ENCODE assay signal across 8 mouse cellular contexts in genomic region chr5:29293194-29293593, GRCm38 (mm10).
DNase-seq lines count a peak whose midpoint lies in the region; ATAC-seq and TF ChIP-seq lines count a peak whose summit lies in the region.
"Had no signal": no experiment of that assay in that cellular context is flagged by ENCODE, and none has a peak within 500 bp of the region (broad histone marks: within the 10 kb centered on the region; RNA-seq: fewer than 3 reads in every experiment).

No protein-coding gene starts in this region.

- H3K36me3 ChIP-seq in C2C12 (ENCODE audit: control insufficient read depth, insufficient read depth) = no peaks in the 10 kb centered on the region
- H3K36me3 ChIP-seq in kidney, postnatal 0 days (ENCODE audit: insufficient read depth, low read length) = no peaks in the 10 kb centered on the region
- peaks cover 8% of the 10 kb centered on the region for H3K36me3 ChIP-seq in small intestine, adult 2 months (ENCODE audit: control insufficient read depth, insufficient read depth, low read length)
- H3K36me3 ChIP-seq: stomach, embryonic 15.5 days had no signal

- TF ChIP-seq CTCF in C2C12 (IDR thresholded peaks at IDR 0.05; ENCODE audit: control insufficient read depth, insufficient read depth, insufficient read length) = peak; percentile 59
- peak; percentile 81 for TF ChIP-seq CTCF in bone marrow, adult 2 months (IDR thresholded peaks at IDR 0.05; ENCODE audit: control insufficient read depth, insufficient read depth, low read length)
- peak; percentile 37; the same call in 1 of the 2 replicates for TF ChIP-seq CTCF in embryonic fibroblast, embryonic 13.5 days (IDR thresholded peaks at IDR 0.05; ENCODE audit: borderline replicate concordance, insufficient read depth, low read length)
- TF ChIP-seq CTCF in kidney, postnatal 0 days (IDR thresholded peaks at IDR 0.05; ENCODE audit: low read depth) = peak; percentile 89
- TF ChIP-seq CTCF in lung, adult 2 months (IDR thresholded peaks at IDR 0.05; ENCODE audit: insufficient read depth, low read length) = peak; percentile 87
- TF ChIP-seq CTCF in small intestine, adult 2 months (IDR thresholded peaks at IDR 0.05; ENCODE audit: extremely low read depth, insufficient read length, insufficient replicate concordance, low read depth, low read length) = peak; percentile 81; the same call in 1 of the 2 replicates

- H3K27ac ChIP-seq in bone marrow, adult 2 months (ENCODE audit: control insufficient read depth, insufficient read depth, low read depth, low read length, poor library complexity) = no peak overlapping the region
- no peak overlapping the region for H3K27ac ChIP-seq in embryonic fibroblast, embryonic 13.5 days (ENCODE audit: insufficient read depth, low read length)
- no peak overlapping the region for H3K27ac ChIP-seq in kidney, postnatal 0 days
- H3K27ac ChIP-seq in small intestine, adult 2 months (ENCODE audit: insufficient read depth, low read depth, low read length) = no peak overlapping the region
- H3K27ac ChIP-seq: stomach, embryonic 15.5 days had no signal

- H3K4me1 ChIP-seq in bone marrow, adult 2 months (ENCODE audit: control insufficient read depth, insufficient read depth, low read length) = peaks cover 1% of the 10 kb centered on the region; the same call in 1 of the 2 replicates
- H3K4me1 ChIP-seq in embryonic fibroblast, embryonic 13.5 days (ENCODE audit: control insufficient read depth, insufficient read depth, low read length) = no peaks in the 10 kb centered on the region
- H3K4me1 ChIP-seq in kidney, postnatal 0 days (replicated peaks; ENCODE audit: insufficient read depth, low read length) = no peaks in the 10 kb centered on the region
- no peaks in the 10 kb centered on the region for H3K4me1 ChIP-seq in lung, adult 2 months (ENCODE audit: control insufficient read depth, insufficient read depth, low read length)
- H3K4me1 ChIP-seq in small intestine, adult 2 months (ENCODE audit: control insufficient read depth, insufficient read depth, insufficient read length, low read length) = no peaks in the 10 kb centered on the region
- H3K4me1 ChIP-seq: stomach, embryonic 15.5 days had no signal

- no peaks in the 10 kb centered on the region for H3K9me3 ChIP-seq in kidney, postnatal 0 days (replicated peaks; ENCODE audit: low read length)
- H3K9me3 ChIP-seq: stomach, embryonic 15.5 days had no signal

- no peaks in the 10 kb centered on the region for H3K79me2 ChIP-seq in C2C12 (ENCODE audit: control insufficient read depth, insufficient read depth)

- no peak overlapping the region for H3K4me2 ChIP-seq in kidney, postnatal 0 days (ENCODE audit: low read length)
- H3K4me2 ChIP-seq: stomach, embryonic 15.5 days had no signal

- H3K27me3 ChIP-seq in C2C12 (ENCODE audit: control insufficient read depth, insufficient read depth, insufficient read length) = no peaks in the 10 kb centered on the region
- no peaks in the 10 kb centered on the region for H3K27me3 ChIP-seq in kidney, postnatal 0 days (ENCODE audit: insufficient read depth, low read length)
- no peaks in the 10 kb centered on the region for H3K27me3 ChIP-seq in small intestine, adult 2 months (ENCODE audit: control insufficient read depth, insufficient read depth, low read length)
- H3K27me3 ChIP-seq: stomach, embryonic 15.5 days had no signal

- TF ChIP-seq POLR2A in bone marrow, adult 2 months (IDR thresholded peaks at IDR 0.05; ENCODE audit: borderline replicate concordance, control insufficient read depth, low read depth, low read length) = no peak
- TF ChIP-seq POLR2A in embryonic fibroblast, embryonic 13.5 days (IDR thresholded peaks at IDR 0.05; ENCODE audit: low read depth, low read length) = no peak
- no peak for TF ChIP-seq POLR2A in lung, adult 2 months (IDR thresholded peaks at IDR 0.05; ENCODE audit: borderline replicate concordance, extremely low read depth, low read depth, low read length)
- TF ChIP-seq POLR2A in small intestine, adult 2 months (IDR thresholded peaks at IDR 0.05; ENCODE audit: low read depth, low read length) = no peak

- H3K4me3 ChIP-seq in C2C12 (ENCODE audit: insufficient read depth, poor library complexity, severe bottlenecking) = no peak overlapping the region
- H3K4me3 ChIP-seq in bone marrow, adult 2 months (replicated peaks; ENCODE audit: control insufficient read depth, low read depth, low read length) = no peak overlapping the region
- no peak overlapping the region for H3K4me3 ChIP-seq in embryonic fibroblast, embryonic 13.5 days (ENCODE audit: insufficient read depth, low read length)
- no peak overlapping the region for H3K4me3 ChIP-seq in kidney, postnatal 0 days (replicated peaks; ENCODE audit: low read depth, low read length)
- no peak overlapping the region for H3K4me3 ChIP-seq in lung, adult 2 months (replicated peaks; ENCODE audit: extremely low read depth, low read depth, low read length)
- no peak overlapping the region for H3K4me3 ChIP-seq in small intestine, adult 2 months (ENCODE audit: low read depth, low read length)
- H3K4me3 ChIP-seq: stomach, embryonic 15.5 days had no signal

- no peak overlapping the region for H3ac ChIP-seq in C2C12 (ENCODE audit: control insufficient read depth, insufficient read length, low read depth)

- ATAC-seq in kidney, postnatal 0 days (replicated peaks; ENCODE audit: low FRiP score, low read depth) = no peak

- DNase-seq in 3T3-L1 (ENCODE audit: low read depth, low spot score) = peak; percentile 81
- DNase-seq in kidney, postnatal 0 days (ENCODE audit: low spot score) = peak; percentile 64
- DNase-seq in lung, adult 2 months = peak; percentile 59

- H3K79me3 ChIP-seq in C2C12 (ENCODE audit: low read depth) = no peaks in the 10 kb centered on the region

- WGBS in bone marrow, adult 2 months = 20% methylated on average over 2 of the region's 2 CpGs
- 19% methylated on average over 2 of the region's 2 CpGs for WGBS in kidney, postnatal 0 days
- WGBS in lung, adult 2 months = 13% methylated on average over 2 of the region's 2 CpGs
- 18% methylated on average over 2 of the region's 2 CpGs for WGBS in small intestine, adult 2 months

- H3K9ac ChIP-seq in kidney, postnatal 0 days (ENCODE audit: low read depth, low read length) = no peak overlapping the region
- H3K9ac ChIP-seq: stomach, embryonic 15.5 days had no signal

TF ChIP-seq in C2C12, 6 proteins besides CTCF, POLR2A, EP300 and RAD21:
- no peak for TF ChIP-seq CEBPB (IDR thresholded peaks at IDR 0.05; ENCODE audit: low read depth)
- TF ChIP-seq MYOD1 (IDR thresholded peaks at IDR 0.05; ENCODE audit: control insufficient read depth, insufficient read length, low read depth) = no peak
- no peak for TF ChIP-seq USF1 (IDR thresholded peaks at IDR 0.05; ENCODE audit: low read depth)
- TF ChIP-seq MAX (IDR thresholded peaks at IDR 0.05) = no peak
- TF ChIP-seq MYOG (IDR thresholded peaks at IDR 0.05; ENCODE audit: control insufficient read depth, extremely low read depth, insufficient read length) = no peak
- no peak for TF ChIP-seq FOSL1 (IDR thresholded peaks at IDR 0.05; ENCODE audit: insufficient read depth, low read length, poor library complexity, severe bottlenecking)

Comparison
In these comparisons a context has a peak if more than half of its experiments do, and no peak if none do; other contexts are left out.
1. CTCF ChIP-seq: peak in every context shown above with its lines; median percentile 89 in kidney, postnatal 0 days; 87 in lung, adult 2 months; 81 in bone marrow, adult 2 months; 81 in small intestine, adult 2 months; 59 in C2C12; 37 in embryonic fibroblast, embryonic 13.5 days.